Mouse (Mus musculus): ENCODE measurements around the gene Slc44a5.
"Not testable (repeated sequence)": the region's sequence is repeated elsewhere in the genome, so short reads cannot be mapped to it uniquely, and the experiment has no call there.

Slc44a5 gene

DNA sequence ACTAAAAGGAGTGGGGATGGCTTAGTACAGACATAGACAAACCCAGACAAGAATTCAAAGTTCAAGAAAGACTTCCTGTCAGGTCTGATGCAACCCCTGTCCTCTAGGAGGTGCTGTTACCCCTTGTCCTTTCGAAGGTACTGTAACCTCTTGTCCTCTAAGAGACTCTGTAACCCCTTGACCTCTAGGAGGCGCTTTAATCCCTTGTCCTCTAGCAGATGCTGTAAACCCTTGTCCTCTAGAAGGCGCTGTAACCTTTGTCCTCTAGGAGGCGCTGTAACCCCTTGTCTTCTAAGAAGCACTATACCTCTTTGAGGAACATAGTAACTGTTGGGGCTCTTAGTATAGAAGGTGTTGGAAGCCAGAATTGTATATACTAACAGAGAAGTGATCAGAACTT is 4.7 kb upstream of the Slc44a5 start:
- ATAC-seq (ENCODE audit: low TSS enrichment), result peak; percentile 45

DNA sequence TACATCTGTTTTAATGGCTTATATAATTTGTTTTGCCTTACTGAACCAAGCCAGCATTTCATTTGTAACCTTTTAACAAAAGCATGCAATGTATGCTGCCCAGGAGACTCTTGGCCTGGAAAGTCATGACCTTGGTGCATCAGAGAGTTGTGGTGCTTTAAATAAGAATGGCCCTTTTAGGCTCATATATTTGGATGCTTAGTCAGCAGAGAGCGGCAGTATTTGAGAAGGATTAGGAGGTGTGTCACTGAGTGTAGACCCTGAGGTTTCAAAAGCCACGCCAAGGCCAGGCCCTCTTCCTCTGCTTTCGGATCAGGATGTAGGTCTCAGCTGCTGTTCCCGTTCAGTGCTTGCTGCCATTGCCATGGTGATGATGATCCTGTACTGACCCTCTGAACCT is 3.8 kb upstream of the Slc44a5 start:
- no peak for ATAC-seq (ENCODE audit: low TSS enrichment)

DNA sequence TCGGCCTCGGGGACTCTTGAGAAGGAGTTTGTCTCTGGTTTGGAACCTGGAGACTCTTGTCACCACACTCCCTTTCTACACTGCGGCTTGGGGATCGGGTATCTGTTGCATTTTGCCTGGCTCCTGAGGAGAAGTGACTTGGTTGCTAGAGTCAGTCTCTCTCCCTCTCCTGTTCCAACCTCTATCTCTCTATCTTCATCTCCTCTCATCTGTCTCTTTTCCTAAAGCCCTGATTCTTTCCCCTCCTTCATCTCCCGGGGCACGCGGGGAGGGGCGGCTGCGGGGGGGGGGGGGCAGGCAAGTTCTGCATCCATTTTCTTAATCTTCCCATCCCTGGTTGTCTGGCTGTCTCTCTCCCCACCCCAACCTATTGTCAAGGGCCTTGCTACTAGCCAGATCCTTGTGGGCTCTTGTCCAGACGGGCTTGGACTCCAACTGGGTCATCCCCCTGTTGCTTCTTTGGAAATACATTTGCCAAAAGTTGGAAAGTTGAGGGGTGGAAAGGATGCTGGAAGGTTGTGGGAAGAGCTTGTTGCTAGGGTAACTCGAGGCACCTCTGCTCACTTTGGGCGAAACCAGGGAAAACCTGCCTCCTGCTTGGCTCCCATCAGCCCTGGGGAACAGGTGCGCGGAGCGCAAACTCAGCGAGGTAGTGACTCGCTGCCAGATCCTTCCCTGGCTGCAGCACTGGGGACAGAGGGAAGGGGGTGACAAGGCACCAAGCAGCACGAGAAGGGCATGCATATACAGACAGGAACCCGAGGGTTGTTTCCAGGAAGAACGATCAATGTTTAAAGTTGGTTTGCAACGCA is 919 bp downstream of the Slc44a5 start:
- peak; percentile 35; the same call in 1 of the 2 replicates for ATAC-seq (ENCODE audit: low TSS enrichment)

DNA sequence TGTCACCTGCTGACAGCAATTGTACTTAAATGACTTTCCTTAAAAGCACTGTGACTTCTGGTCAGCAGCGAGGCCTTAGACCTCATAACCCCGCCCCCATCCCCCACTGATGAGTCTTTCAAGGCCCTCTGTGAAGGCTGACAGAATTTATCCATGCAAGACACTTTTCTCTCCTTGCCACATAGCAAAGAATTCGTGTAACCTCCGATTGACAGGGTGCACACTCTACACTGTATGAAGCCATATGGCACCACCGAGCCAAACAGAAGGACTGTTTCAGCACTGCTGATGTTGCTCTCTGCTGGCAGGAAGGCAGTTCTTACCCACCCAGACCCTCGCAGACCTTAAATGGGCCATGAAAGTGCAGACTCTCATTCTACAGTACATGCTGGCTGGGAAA is 1.8 kb downstream of the Slc44a5 start:
- ATAC-seq (ENCODE audit: low TSS enrichment), result no peak

DNA sequence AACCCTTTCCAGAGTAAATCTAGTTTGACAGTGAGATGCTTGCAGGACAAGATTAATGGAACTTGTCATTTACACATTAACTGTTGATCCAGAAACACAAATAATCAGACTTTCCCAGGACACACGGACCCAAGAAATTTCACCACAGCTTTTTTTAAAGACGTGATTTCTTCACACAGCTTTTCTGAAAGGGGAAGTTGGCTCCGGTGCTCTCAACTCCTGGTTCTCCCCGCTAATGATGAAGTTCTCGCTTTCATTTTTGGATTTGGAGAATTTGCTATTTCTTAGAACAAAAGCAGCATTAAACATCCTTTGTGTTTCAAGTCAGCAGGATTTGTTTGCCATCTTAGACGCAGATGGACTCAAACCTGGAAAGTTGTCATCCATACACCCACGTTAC is 2.6 kb downstream of the Slc44a5 start:
- no peak for ATAC-seq (ENCODE audit: low TSS enrichment)

DNA sequence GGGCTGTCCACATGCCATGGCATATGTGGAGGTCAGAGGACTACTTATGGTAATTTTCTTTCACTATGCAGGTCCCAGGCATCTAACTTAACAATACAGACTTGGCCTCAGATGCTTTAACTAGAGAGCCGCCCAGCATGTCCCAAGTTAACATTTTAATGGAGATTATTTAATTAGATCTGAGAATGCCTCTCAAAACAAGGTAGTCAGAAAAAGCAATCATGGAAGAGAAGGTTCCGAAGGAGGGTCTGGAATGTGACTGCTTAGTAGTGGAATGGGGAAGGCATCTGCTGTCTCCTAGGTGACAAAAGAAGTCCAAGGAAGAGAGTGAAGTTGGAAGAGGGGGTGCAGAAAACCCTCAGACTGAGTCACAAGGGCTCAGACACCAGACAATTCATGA is 7.4 kb downstream of the Slc44a5 start:
- ATAC-seq (ENCODE audit: low TSS enrichment), result no peak

DNA sequence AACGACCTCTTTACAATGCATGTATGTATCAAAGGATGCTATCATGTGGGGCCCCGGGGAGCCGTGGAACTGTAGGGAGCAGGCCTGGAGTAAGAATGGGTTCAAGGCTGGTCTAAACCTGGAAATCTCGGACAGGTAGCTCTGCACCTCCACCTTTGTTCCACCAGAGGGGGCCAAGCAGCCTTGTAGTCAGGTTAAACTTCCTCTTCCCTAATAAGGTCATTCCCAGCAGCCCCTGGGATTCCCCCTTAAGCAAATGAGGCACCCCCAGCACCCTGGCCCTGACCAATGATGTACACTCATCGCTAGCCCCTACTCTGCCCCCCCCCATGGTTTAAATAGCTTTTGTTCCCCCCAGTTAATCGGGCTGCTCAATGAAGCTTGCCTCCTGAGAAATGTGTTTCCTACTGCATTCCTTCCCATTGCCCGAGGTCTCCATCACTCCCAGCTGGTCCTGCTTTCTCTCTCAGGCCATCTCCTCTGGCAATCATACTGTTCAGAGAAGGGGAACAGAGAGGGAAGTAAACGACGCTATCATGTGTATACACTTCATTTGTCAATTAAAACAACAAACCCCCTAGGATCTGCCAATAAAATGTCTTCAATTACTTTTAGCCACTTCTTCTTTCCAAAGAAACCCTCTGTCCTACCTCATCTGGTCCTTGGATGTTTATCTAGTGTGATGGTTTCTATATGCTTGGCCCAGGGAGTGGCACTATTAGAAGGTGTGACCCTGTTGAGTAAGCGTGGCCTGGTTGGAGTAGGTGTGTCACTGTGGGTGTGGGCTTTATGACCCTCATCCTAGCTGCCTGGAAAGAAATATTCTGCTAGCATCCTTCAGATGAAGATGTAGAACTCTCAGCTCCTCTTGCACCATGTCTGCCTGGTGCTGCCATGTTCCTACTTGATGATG is 11.4 kb downstream of the Slc44a5 start:
- peak; percentile 50 for ATAC-seq (ENCODE audit: low TSS enrichment)

DNA sequence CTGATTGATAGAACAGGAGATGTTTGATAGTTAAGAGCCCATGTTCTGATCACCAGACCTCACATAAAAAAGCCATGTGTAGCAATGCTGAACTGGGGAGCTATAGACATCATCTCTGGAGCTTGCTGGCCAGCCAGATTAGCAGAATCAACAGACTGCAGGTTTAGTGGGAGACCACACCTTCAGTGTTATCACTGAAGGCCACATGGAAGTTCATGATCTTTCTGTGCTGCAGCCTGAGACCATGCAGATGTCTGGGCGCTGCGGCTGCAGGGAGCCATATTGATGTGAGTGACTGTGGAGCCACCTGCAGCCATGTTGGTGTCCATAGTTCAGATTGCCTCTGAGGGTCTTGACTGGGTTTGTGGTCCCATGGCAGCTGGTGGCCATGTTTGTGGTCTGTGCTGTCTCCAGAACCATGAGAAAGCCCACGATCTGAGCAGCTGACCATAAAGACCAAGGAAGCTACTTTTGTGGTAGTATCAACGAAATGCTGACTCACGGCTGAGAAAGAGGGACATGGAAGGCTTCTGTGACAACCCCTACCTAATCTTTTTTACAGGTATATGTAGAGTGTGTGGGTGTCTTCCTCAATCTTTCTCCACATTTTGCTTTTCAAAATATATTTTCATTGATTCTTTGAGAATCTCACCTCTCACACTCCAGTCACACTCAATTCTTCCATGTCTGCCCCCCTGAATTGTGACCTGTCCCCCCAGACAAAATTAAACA is 26.7 kb downstream of the Slc44a5 start:
- no peak for ATAC-seq (ENCODE audit: low TSS enrichment)

DNA sequence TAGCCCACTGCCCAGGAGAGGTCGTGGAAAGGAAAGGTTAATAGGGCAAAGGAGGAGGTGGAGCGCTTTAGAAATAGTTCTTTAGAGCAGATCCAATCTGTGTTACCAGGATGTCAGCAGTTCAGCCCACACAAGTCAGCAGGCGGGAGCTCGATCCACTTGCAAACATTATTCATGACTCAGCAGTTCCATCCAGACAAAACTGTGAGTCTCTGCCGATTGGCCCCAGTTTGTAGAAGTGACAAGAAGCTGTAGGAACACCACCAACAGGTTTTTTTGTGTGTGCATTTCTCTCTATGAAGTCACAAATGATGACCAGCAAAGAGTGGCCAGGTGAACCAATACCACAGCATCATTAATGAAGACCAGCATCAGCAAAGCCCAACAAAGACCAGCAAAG is 28.1 kb downstream of the Slc44a5 start:
- ATAC-seq (ENCODE audit: low TSS enrichment), result no peak

DNA sequence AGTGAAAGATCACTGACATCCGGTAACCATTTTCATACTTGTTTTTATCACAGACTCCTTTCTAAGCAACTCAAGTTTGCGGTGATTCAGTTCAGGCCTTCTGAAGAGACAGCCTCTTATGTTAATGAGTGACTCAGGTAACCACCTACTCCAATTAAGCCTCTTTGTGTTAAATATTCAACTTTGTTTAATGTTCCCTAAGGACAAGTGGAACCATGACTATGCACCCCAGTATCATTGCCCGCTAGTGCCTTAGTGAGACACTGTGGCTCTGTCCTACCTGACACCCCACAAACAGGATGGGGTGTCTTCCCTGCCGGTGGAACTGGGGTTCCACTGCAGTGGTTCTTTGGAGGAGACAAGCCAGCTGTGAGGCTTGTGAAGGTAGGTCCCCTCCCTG is 73.6 kb downstream of the Slc44a5 start:
- ATAC-seq (ENCODE audit: low TSS enrichment), result no peak

DNA sequence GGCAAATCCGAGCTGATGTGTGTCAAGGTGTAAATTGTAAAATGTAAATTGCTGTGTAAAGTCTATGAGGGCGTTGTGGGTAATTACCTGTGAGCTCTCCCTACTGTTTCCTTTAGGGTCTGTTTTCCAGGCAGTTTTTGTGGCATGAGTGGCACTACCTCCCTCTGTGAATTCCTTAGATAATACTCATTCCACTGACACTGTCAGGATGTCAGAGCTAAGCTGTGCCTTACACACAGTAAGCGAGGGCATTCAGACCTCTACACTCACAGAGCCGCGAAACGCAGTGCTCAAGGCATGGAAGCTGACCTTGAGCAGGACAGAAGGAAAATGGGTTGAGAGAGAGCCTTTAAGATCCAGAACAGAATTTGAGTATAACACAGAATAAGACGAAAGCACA is 80.1 kb downstream of the Slc44a5 start:
- ATAC-seq (ENCODE audit: low TSS enrichment), result no peak

DNA sequence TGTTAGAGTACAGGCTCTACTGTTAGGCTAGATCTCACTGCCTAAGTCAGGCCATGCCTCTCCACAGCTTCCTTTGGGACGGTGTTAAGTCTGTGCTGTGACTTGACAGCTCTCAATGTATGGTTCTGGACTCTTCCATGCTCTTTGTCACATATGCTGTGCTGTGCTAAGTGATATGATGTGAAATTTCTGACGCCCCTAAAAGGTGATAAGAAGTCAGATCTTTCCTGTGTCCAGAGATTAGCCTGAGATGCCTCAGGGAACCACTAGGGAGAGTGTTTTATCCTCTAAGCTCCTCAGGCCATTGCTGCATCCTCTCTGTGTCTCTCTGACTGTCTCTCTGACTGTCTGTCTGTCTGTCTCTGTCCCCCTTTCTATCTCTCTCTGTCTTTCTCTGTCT is 84.2 kb downstream of the Slc44a5 start:
- no peak for ATAC-seq (ENCODE audit: low TSS enrichment)

DNA sequence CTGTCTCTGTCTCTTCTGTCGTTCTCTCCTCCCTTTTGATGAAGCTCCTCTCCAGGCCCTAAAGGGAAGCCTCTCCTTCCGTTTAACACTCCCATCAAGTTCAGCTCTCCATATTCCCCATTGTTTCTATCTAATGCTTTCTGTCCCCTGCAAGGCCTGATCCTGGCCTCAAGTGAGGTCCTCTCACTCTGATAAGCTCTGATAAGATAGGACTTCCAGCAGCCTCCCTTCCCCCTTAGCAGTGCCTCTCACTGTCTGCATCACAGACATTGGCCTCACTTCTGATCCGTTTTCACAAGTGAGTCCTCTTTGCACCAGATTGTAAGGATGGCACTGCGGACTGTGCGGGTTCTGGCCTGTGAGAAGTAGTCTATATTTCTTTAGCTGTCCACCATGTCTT is 85.0 kb downstream of the Slc44a5 start:
- no peak for ATAC-seq (ENCODE audit: low TSS enrichment)

DNA sequence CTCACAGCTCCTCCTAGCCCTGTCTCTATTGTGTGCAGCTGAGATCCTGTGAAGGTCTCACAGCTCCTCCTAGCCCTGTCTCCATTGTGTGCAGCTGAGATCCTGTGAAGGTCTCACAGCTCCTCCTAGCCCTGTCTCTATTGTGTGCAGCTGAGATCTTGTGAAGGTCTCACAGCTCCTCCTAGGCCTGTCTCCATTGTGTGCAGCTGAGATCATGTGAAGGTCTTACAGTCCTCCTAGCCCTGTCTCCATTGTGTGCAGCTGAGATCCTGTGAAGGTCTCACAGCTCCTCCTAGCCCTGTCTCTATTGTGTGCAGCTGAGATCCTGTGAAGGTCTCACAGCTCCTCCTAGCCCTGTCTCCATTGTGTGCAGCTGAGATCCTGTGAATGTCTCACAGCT is 98.8 kb downstream of the Slc44a5 start:
- not testable (repeated sequence) for ATAC-seq (ENCODE audit: low TSS enrichment)

DNA sequence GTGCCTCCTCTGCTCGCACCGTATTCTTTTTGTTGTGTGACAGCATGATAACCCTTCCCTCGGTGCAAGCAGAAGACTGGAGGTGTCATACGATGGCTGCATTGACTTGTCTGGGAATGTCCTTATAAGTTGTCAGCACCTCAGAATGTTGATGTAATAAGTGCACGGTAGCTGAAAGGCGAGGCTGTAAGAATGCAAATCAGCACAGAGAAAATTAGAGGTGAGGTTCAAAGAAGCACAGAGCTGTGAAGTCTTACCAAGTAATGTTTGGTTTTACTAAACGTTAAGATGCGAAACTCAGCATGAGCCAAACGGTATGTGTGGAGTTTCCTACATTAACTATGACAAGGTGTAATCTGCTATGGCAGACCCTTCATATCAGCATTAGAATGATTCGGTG is 102.5 kb downstream of the Slc44a5 start:
- ATAC-seq (ENCODE audit: low TSS enrichment), result no peak

DNA sequence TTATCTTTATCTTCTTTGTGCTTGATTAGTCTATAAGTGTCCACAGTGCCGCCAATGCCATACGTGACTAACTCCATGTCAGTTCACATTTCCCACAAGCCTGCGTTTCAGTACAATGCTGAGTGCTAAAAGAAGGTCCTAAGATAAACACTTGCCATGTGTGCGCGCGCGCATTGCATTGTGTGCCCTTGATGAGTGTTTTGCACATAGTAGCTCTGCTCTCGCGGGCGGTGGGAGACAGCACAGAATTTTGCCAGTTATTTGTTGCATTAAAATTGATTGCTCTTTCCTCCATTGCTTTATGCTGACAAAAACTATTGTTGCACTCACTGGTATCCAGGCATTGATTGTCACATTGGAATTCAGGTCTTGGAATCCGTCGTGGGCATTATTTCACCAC is 108.5 kb downstream of the Slc44a5 start:
- no peak for ATAC-seq (ENCODE audit: low TSS enrichment)

DNA sequence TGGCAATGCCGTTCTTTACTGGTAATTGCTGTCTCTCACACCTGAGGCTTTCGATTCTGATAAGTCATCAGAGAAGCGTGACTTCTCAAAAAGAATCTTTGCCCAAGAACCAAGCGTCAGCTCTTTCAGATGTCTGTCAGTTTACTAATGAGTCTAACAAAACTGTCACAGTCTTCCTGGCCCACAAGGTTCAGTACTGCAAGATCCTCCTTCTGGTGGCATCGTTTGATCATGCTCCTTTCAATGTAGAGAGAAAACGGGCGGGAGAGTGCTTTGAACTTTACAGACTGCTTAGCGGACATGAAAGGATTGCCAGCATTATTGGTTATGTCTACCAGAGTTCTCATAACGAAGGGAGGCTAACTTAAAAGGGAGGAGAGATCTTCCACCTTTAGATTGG is 109.0 kb downstream of the Slc44a5 start:
- no peak for ATAC-seq (ENCODE audit: low TSS enrichment)

DNA sequence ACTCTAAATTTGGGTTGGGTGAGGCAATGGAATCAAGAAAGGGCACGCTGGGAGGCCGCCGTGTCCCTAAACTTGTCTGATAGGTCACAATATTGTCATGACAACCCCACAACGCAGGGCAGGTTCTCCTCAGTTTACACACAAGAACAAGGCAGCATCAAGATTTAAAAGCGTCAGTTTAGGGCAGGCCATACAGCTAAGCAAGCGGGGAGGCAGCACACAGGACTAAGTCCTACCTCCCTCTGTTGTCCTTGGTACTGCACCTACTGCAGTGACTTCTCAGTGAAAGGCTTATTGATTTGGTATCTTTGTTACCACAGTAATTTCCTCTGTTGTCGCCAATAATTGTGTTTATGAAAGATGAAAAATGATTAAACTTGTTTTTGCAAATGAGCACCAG is 109.7 kb downstream of the Slc44a5 start:
- no peak for ATAC-seq (ENCODE audit: low TSS enrichment)

DNA sequence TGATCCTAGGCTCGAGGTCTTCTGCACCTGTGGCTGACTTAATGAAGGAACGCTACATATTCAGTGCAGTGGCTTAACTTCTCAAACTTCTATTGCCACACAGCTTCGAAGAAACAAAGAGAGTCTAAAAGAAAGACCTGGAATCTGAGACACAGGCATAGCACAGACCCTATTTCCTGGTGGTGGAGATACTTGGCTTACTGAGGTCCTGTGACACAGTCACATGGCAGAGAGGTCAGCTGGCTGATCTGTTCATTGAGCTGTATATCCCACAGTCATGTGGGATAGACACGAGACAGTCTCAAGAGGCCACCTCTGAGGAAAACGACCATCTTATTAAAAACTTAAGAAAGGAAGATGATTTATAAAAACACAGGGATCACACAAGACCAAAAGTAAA is 116.8 kb downstream of the Slc44a5 start:
- ATAC-seq (ENCODE audit: low TSS enrichment), result no peak

DNA sequence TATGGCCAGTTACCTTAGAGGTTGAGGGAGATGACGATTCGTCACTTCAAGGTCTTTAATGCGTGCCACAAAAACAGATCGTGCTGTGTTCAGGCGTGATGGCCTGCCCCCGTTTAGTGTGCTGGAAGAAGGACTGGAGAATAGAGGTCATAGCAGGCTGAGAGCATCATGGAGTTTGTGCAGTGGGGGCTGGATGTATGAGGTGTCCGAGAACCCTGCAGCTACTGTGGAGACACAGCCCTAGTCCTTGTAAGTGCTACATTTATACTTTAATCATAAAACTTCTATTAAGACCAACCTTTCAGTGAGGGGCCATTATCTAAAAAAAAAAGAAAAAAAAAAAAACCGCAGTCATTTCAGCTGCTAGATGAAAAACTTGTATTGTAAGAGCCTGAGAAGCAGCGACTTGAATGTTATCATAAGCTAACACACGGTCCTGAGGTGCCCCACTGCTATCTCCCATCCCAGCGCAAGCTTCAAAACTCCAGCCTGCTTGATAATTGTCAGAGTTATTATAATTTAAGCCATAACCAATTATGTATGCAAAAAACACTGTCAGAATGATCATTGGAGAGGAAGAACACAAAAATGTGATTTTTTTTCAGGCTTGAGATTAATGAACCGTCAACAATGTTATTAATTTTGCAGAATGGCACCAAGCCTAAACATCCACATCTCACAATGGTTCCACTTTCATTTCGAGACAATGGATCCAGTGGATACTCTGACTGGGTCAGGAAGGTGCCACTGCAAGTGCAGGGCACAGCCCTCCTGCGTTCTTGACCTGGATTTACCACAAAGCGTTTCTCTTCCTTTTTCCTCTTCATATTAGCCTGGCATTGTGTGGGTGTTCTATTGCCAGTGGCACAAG is 118.5 kb downstream of the Slc44a5 start:
- no peak for ATAC-seq (ENCODE audit: low TSS enrichment)

DNA sequence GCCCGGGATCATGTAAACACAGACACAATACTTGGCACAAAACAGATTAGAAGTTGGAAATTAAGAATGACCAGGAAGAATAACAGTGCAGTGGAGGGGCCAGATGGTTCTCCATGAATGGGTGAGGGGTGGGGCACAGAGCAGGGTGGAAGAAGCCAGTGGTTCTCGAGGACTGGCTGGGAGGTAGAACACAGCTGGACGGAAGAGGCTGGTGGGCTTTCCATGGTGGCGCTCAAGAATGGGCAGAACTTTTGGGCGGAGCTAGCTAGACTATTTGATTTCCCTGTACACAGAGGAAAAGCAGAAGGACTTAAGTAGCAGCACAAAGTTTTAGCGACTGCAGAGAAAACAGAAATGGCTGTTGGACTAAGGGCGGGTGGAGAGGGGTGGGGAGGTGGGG is 119.2 kb downstream of the Slc44a5 start:
- no peak for ATAC-seq (ENCODE audit: low TSS enrichment)
